Mouse (Mus musculus) liver, embryonic 14.5 days (tissue): Measurements from ENCODE around the gene Gcgr. TPM values are rescaled to one million over a fixed set of nuclear protein-coding genes. Genes with fewer than 3 reads are reported as not detected.

Source experiments
- ATAC-seq: fragments of 200-750 bp; cut with Nextera tagmentation; 2 replicates; pipeline ENCODE4 v1.8.0; 2017; ENCODE audit warnings: moderate number of reproducible peaks, mild to moderate bottlenecking, moderate library complexity; ENCODE audit not compliant: insufficient read depth
- DNase-seq, 3 experiments: peaks; one replicate each; pipeline ENCODE4 v3.0.0-alpha.2; 2012 to 2013; ENCODE audit warnings: low read depth in 3 of 3, low spot score in 3 of 3
- H3K27ac ChIP-seq: fragments of 300-500 bp; sonication (generic); 2 replicates; pipeline ENCODE4 v1.5.1; 2014; ENCODE audit warnings: moderate library complexity, mild to moderate bottlenecking, control low read depth, inconsistent platforms
- H3K27me3 ChIP-seq: fragments of 300-500 bp; sonication (generic); 2 replicates; pipeline ENCODE4 v1.6.1; 2014; ENCODE audit warnings: mild to moderate bottlenecking, low read length, moderate library complexity; ENCODE audit not compliant: control insufficient read depth, insufficient read depth
- H3K36me3 ChIP-seq: fragments of 300-500 bp; sonication (generic); replicated peaks from 2 replicates; pipeline ENCODE4 v1.6.1; 2014; ENCODE audit warnings: low read depth; ENCODE audit not compliant: control insufficient read depth, insufficient read depth
- H3K4me1 ChIP-seq, 2 experiments: fragments of 200-500 bp in 1 of 2; fragments of 300-500 bp in 1 of 2; sonication (generic) in 1 of 2; replicated peaks; 2 replicates each; pipeline ENCODE4 v1.6.1; 2012 to 2014; ENCODE audit warnings: antibody characterized with exemption in 1 of 2, inconsistent platforms in 1 of 2, low read length in 1 of 2; ENCODE audit not compliant: control insufficient read depth in 2 of 2, insufficient read depth in 2 of 2
- H3K4me2 ChIP-seq: fragments of 300-500 bp; sonication (generic); 2 replicates; pipeline ENCODE4 v1.6.1; 2014; ENCODE audit warnings: low read depth, mild to moderate bottlenecking, control low read depth, moderate library complexity
- H3K4me3 ChIP-seq, 2 experiments: fragments of 200-500 bp in 1 of 2; fragments of 300-500 bp in 1 of 2; sonication (generic) in 1 of 2; 2 replicates each; pipeline ENCODE4 v1.5.1; 2012 to 2014; ENCODE audit warnings: low read depth in 2 of 2, low read length in 2 of 2, mild to moderate bottlenecking in 2 of 2, control low read depth in 1 of 2, inconsistent platforms in 1 of 2, moderate library complexity in 1 of 2; ENCODE audit not compliant: insufficient read depth in 1 of 2
- H3K9ac ChIP-seq: fragments of 300-500 bp; sonication (generic); replicated peaks from 2 replicates; pipeline ENCODE4 v1.6.1; 2014; ENCODE audit warnings: mild to moderate bottlenecking, control low read depth, moderate library complexity
- H3K9me3 ChIP-seq: fragments of 300-500 bp; sonication (generic); 2 replicates; pipeline ENCODE4 v1.6.1; 2016; ENCODE audit warnings: low read length, mixed read lengths; ENCODE audit not compliant: control insufficient read depth
- CTCF ChIP-seq: IDR thresholded peaks from 2 replicates; pipeline ENCODE4 v1.5.1; 2016; ENCODE audit warnings: antibody characterized with exemption, low read depth, control low read depth
- EP300 ChIP-seq: IDR thresholded peaks from 2 replicates; pipeline ENCODE4 v1.6.1; 2016; ENCODE audit warnings: antibody characterized with exemption, low read depth
- WGBS: fragments of 180-500 bp; shearing (Covaris S2); extraction: QIAGEN DNeasy Blood & Tissue Kit; methylation state at CpG from one replicate; pipeline ENCODE4 v1.1.7; 2014; ENCODE audit not compliant: insufficient replicate concordance; 5-methylcytosine and 5-hydroxymethylcytosine counted together
- polyA plus RNA-seq, 2 experiments: library from polyadenylated mRNA; depleted of rRNA in 1 of 2; stranded (reverse) in 1 of 2; unstranded in 1 of 2; fragments of >200 nt; fragmentation: Nextera tagmentation in 1 of 2; extraction: Ambion mirVana in 1 of 2; gene quantifications; 2 replicates each; pipeline versions ENCODE4 v1.2.1 to v1.2.3; 2012 to 2014

Gcgr gene
- polyA plus RNA-seq, 2 experiments: 11.6 to 19.8 TPM

DNA sequence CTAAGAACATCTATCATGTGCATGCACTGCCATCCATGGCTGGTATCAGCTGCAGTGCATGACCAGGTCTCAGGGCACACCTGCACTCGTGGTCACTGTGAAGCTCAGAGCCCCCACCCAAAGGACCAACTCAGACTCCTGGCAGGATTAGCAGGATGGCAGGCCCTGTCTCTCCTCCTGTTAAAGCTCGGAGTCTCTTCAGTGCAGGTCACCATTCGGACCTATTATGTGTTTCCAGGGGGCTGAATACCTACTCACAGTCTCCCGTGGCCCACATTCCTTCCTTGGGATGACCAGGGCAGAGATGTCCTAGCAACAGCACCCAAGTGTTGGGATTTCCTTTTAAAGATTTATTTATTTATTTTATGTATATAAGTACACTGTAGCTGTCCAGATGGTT, 13.4 kb upstream of the Gcgr start:
- WGBS: 56% methylated on average over 4 of the region's 4 CpGs
- no peak for ATAC-seq
- Histone ChIP-seq H3K27me3 (no peaks in the 10 kb centered on the region), H3K27ac (no peak overlapping the region), H3K36me3 (no peaks in the 10 kb centered on the region), H3K9ac (no peak overlapping the region), H3K4me3 (no peak overlapping the region), H3K4me2 (no peak overlapping the region), H3K4me1 (peaks cover 12 to 28% of the 10 kb centered on the region in 2 experiments), H3K9me3 (no peaks in the 10 kb centered on the region)
- DNase-seq: no peak
- TF ChIP-seq EP300: no peak
- TF ChIP-seq CTCF: no peak

DNA sequence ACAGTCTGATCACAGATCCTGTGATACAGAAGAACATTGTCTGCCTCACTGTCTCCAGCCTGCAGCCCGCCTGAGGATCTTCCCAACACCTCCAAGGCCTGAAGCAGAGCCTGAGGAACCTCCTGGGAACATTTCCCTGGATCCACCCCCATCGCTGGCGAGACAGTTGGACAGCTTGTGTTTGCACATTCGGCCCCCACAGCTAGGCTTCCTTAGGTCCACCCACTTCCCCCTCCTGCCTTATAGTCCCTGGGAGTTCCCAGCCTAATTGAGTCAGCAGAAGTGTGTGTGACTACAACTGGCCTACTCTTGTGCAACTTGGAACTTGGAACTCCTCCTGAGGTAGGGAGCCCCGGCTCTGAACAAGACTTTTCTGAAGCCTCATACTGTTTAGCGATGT, 12.5 kb upstream of the Gcgr start:
- 34% methylated on average over 6 of the region's 6 CpGs for WGBS
- Histone ChIP-seq H3K36me3 (no peaks in the 10 kb centered on the region), H3K4me1 (peaks cover 12 to 28% of the 10 kb centered on the region in 2 experiments), H3K4me3 (no peak overlapping the region), H3K9ac (no peak overlapping the region), H3K9me3 (no peaks in the 10 kb centered on the region), H3K27me3 (no peaks in the 10 kb centered on the region), H3K27ac (no peak overlapping the region), H3K4me2 (no peak overlapping the region)
- TF ChIP-seq EP300 (no peak), CTCF (no peak)
- ATAC-seq (no peak), DNase-seq (no peak)

DNA sequence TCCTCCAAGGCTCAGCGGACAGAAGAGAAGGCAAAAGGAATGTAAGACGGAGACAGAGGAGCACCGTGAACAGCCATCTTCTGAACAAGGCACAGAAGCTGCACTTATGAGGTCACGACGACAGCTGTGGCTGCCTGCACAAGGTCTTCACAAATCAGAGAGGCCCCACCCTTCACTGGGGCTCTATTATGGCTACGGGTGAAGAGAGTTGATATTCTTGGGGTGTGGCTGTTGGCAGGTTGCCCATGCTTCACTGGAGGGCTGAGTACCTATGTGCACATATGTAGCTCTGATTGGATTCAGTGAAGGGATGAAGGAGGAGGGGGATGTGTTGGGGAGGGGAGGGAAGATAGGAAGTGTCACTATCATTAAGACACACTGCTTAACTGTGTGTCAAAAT, 11.9 kb upstream of the Gcgr start:
- H3K27me3 ChIP-seq: no peaks in the 10 kb centered on the region
- DNase-seq (peak in 1 of 3 experiments; percentile 53), ATAC-seq (no peak)
- no peak for TF ChIP-seq CTCF
- TF ChIP-seq EP300: no peak
- H3K9me3 ChIP-seq: no peaks in the 10 kb centered on the region
- H3K4me2 ChIP-seq: no peak overlapping the region
- H3K9ac ChIP-seq: no peak overlapping the region
- H3K4me1 ChIP-seq: peaks cover 12 to 28% of the 10 kb centered on the region in 2 experiments
- no peak overlapping the region for H3K4me3 ChIP-seq
- WGBS: 46% methylated on average over 6 of the region's 6 CpGs
- no peak overlapping the region for H3K27ac ChIP-seq
- no peaks in the 10 kb centered on the region for H3K36me3 ChIP-seq

DNA sequence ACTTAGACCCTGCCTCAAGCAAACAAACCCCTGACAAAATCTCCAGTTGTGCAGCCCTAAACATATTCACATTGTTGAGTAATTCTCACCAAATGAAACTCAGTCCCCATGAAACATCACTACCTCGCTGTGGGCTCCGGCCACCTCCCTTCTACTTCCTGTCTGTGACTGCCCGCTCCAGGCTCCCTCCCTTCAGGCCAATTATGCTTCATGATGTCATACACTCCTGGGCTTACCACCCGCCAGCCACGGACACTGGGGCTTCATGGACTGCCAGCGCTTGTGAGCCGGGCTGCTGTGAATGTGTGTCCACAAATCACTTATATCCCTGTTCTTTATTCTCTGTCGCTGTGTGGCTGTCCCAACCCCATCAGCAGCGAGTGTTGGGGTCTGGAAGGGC, 10.8 kb upstream of the Gcgr start:
- H3K4me2 ChIP-seq: no peak overlapping the region
- no peaks in the 10 kb centered on the region for H3K27me3 ChIP-seq
- peaks cover 12 to 28% of the 10 kb centered on the region in 2 experiments for H3K4me1 ChIP-seq
- no peaks in the 10 kb centered on the region for H3K36me3 ChIP-seq
- 31% methylated on average over 9 of the region's 9 CpGs for WGBS
- H3K27ac ChIP-seq: no peak overlapping the region
- no peak for TF ChIP-seq CTCF
- TF ChIP-seq EP300: no peak
- DNase-seq: no peak
- no peak for ATAC-seq
- no peak overlapping the region for H3K9ac ChIP-seq
- no peak overlapping the region for H3K4me3 ChIP-seq
- H3K9me3 ChIP-seq: no peaks in the 10 kb centered on the region

DNA sequence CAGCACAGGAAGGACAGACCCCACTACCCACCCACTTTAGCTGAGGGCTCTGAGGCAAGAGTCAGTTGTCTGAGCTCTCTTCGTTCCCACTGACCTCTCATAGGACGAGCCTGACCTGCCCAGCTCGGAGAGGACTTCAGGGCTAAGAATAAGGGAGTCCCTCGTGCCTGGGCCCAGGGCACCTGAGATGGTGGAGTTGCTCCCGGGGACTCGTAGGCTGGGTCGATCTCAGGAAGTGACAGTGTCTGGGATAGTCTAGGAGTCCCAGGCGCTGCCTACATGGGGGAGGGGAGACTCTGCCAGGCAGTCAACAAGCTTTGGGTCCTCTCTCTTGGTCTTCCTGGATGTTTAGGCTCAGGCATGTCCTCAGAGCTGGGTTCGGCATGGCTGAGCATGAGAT, 10.0 kb upstream of the Gcgr start:
- Histone ChIP-seq H3K9ac (peak overlapping the region; percentile 1; the same call in 1 of the 2 replicates), H3K4me1 (peaks cover 12 to 28% of the 10 kb centered on the region in 2 experiments), H3K4me3 (no peak overlapping the region), H3K4me2 (0 out of 2 replicates have a peak overlapping the region, but pooled peaks have one; percentile 5), H3K9me3 (no peaks in the 10 kb centered on the region), H3K27ac (peak overlapping the region; percentile 3), H3K27me3 (no peaks in the 10 kb centered on the region), H3K36me3 (no peaks in the 10 kb centered on the region)
- TF ChIP-seq EP300 (no peak), CTCF (no peak)
- ATAC-seq (peak; percentile 29; the same call in 1 of the 2 replicates), DNase-seq (no peak)
- 55% methylated on average over 9 of the region's 9 CpGs for whole genome bisulfite sequencing
